Mouse (Mus musculus) embryonic facial prominence, embryonic 12.5 days (tissue): ENCODE results near the gene Cabp4. TPM values are rescaled to one million over a fixed set of nuclear protein-coding genes. Genes with fewer than 3 reads are reported as not detected.

Experiments used
- ATAC-seq: fragments of 200-750 bp; cut with Nextera tagmentation; 2 replicates; pipeline ENCODE4 v1.8.0; 2017; ENCODE audit not compliant: insufficient number of reproducible peaks, insufficient read depth, low FRiP score, low TSS enrichment
- H3K27ac ChIP-seq: fragments of 300-500 bp; sonication (generic); 2 replicates; pipeline ENCODE4 v1.5.1; 2016; ENCODE audit warnings: mild to moderate bottlenecking
- H3K27me3 ChIP-seq: fragments of 300-500 bp; sonication (generic); 2 replicates; pipeline ENCODE4 v1.6.1; 2016; ENCODE audit warnings: mild to moderate bottlenecking, moderate library complexity
- H3K36me3 ChIP-seq: fragments of 300-500 bp; sonication (generic); 2 replicates; pipeline ENCODE4 v1.6.1; 2016; ENCODE audit warnings: mild to moderate bottlenecking
- H3K4me1 ChIP-seq: fragments of 300-500 bp; sonication (generic); 2 replicates; pipeline ENCODE4 v1.6.1; 2016
- H3K4me2 ChIP-seq: fragments of 300-500 bp; sonication (generic); replicated peaks from 2 replicates; pipeline ENCODE4 v1.6.1; 2016; ENCODE audit warnings: mild to moderate bottlenecking, moderate library complexity
- H3K4me3 ChIP-seq: fragments of 300-500 bp; sonication (generic); 2 replicates; pipeline ENCODE4 v1.5.1; 2016; ENCODE audit warnings: mild to moderate bottlenecking
- H3K9ac ChIP-seq: fragments of 300-500 bp; sonication (generic); 2 replicates; pipeline ENCODE4 v1.6.1; 2016; ENCODE audit warnings: mild to moderate bottlenecking, moderate library complexity
- H3K9me3 ChIP-seq: fragments of 300-500 bp; sonication (generic); 2 replicates; pipeline ENCODE4 v1.6.1; 2016; ENCODE audit warnings: mild to moderate bottlenecking, moderate library complexity
- WGBS: fragments of 180-500 bp; shearing (Covaris S2); methylation state at CpG from one replicate; pipeline ENCODE4 v1.1.7; 2016; 5-methylcytosine and 5-hydroxymethylcytosine counted together
- polyA plus RNA-seq: library from polyadenylated mRNA; unstranded; fragments of >200 nt; fragmentation: Nextera tagmentation; extraction: Ambion mirVana; gene quantifications from 2 replicates; pipeline ENCODE4 v1.2.1, GENCODE M21; 2016

The Cabp4 gene
- polyA plus RNA-seq, 1 experiment from 2014 or later, result not detected

DNA sequence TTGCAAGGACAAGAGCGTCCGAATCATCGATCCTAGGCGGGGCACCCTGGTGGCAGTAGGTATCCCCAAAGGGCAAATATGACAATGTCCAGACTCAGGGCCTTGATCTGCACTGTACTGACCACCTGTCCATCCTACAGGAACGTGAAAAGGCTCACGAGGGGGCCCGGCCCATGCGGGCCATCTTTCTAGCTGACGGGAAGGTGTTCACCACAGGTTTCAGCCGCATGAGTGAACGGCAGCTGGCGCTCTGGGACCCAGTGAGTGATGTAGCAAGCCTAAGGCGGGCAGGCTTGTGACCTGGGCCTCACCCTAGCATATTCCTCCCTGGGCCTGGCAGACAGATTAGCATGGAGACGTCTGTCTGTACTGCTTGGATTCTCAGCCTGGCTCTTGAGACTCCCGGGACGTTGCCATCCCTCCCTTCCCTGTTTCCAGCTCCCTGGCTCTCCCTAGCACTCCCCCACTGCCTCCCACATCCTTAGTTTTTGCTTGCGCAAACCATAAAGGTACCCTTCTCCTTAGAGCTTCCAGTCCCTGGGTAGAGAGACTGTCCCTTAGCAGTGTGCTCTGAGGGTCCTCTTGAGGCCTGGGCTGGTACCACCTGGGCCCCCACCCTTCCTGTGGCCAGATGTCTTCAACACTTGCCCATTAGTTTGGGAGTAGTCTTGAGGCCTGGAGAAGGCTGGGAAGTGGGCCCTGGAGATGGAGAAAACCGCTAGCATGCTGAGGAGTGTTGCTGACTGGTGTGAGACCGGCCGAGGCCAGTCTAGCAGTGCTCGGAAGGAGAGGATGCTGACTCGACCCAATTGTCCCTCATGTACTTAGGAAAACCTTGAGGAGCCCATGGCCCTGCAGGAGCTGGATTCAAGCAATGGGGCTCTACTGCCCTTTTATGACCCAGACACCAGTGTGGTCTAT, 7.0 kb upstream of the Cabp4 start:
- Histone ChIP-seq H3K9me3 (0 out of 2 replicates have a peak, but pooled peaks cover under 1% of the 10 kb centered on the region), H3K9ac (no peak overlapping the region), H3K27me3 (no peaks in the 10 kb centered on the region), H3K4me1 (peaks cover 17% of the 10 kb centered on the region), H3K4me2 (no peak overlapping the region), H3K36me3 (peaks cover 36% of the 10 kb centered on the region), H3K4me3 (no peak overlapping the region), H3K27ac (no peak overlapping the region)
- ATAC-seq, result no peak
- 88% methylated on average over 22 of the region's 22 CpGs for WGBS

DNA sequence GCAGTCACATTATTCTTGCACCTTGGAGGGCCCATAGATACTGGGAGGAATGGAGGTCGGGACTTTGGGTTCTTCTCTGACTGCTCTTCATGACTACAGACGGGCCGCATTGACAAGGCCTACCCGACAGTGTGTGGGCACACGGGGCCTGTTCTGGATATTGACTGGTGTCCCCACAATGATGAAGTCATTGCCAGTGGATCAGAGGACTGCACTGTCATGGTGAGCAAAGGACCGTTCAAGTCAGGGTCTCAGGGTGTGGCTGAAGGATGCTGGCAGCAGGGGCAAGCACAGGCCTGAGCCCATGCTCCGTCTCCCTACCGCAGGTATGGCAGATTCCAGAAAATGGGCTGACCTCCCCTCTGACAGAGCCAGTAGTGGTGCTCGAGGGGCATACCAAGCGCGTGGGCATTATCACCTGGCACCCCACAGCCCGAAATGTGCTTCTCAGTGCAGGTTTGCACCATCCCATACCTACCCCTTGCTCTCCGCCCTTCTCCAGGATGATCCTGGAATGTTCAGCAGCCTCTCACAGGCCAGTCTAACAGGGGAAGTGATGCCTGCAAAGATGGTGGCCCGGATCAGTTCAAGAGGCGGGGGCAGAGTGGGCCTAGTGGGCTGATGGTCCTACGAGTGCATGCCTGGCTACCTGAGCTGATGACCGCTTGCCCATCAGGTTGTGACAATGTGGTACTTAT, 6.1 kb upstream of the Cabp4 start:
- peak overlapping the region; percentile 86 for H3K4me3 ChIP-seq
- ATAC-seq, result no peak
- 93% methylated on average over 17 of the region's 17 CpGs for WGBS
- peak overlapping the region; percentile 75; the same call in 1 of the 2 replicates for H3K4me2 ChIP-seq
- 0 out of 2 replicates have a peak, but pooled peaks cover 4% of the 10 kb centered on the region for H3K9me3 ChIP-seq
- H3K4me1 ChIP-seq, result peaks cover 17% of the 10 kb centered on the region
- H3K9ac ChIP-seq, result 0 out of 2 replicates have a peak overlapping the region, but pooled peaks have one; percentile 82
- H3K36me3 ChIP-seq, result peaks cover 33% of the 10 kb centered on the region
- H3K27me3 ChIP-seq, result no peaks in the 10 kb centered on the region
- no peak overlapping the region for H3K27ac ChIP-seq

DNA sequence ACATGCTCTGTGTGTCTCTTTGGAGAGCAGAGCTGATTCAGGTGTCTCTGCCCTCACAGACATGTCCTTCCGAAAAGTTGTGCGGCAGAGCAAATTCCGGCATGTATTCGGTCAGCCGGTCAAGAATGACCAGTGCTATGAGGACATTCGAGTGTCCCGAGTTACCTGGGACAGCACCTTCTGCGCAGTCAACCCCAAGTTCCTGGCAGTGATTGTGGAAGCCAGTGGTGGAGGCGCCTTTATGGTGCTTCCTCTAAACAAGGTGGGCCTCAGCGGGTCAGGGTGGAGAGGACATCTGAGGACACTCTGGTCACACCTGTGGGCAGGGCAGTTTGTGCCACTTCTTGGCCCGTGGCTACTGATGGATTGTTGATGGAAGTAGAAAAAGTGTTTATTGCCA, 5.5 kb upstream of the Cabp4 start:
- Histone ChIP-seq H3K27ac (no peak overlapping the region), H3K4me1 (peaks cover 17% of the 10 kb centered on the region), H3K9ac (peak overlapping the region; percentile 82), H3K4me2 (peak overlapping the region; percentile 75), H3K36me3 (peaks cover 33% of the 10 kb centered on the region), H3K9me3 (0 out of 2 replicates have a peak, but pooled peaks cover 4% of the 10 kb centered on the region), H3K27me3 (no peaks in the 10 kb centered on the region), H3K4me3 (peak overlapping the region; percentile 86)
- ATAC-seq, result no peak
- 90% methylated on average over 11 of the region's 11 CpGs for WGBS

DNA sequence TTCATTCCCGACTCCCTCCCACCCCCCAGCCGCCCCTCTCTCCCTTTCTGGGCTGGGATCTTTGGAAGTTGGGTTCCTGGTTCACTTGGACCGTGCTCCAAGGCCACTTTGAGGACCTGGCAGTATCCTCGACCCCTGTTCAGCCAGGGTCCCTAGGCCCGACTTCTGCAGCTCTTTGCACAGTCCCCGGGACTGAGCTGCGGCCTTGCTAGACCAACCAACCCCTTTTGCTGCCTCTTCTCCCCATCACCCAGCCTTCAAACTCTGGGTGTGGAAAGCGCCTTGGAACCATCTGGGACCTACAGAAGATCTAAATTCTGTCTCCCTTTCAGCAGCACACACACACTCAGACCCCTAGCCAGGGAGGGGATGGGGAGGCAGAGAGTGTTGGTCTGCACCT, 5.0 kb upstream of the Cabp4 start:
- 6% methylated on average over 7 of the region's 8 CpGs for WGBS
- H3K9ac ChIP-seq, result peak overlapping the region; percentile 82
- peak overlapping the region; percentile 86 for H3K4me3 ChIP-seq
- peak overlapping the region; percentile 72 for H3K27ac ChIP-seq
- no peak for ATAC-seq
- peak overlapping the region; percentile 75 for H3K4me2 ChIP-seq
- peaks cover 17% of the 10 kb centered on the region for H3K4me1 ChIP-seq
- 0 out of 2 replicates have a peak, but pooled peaks cover 4% of the 10 kb centered on the region for H3K9me3 ChIP-seq
- H3K36me3 ChIP-seq, result peaks cover 32% of the 10 kb centered on the region
- H3K27me3 ChIP-seq, result no peaks in the 10 kb centered on the region

DNA sequence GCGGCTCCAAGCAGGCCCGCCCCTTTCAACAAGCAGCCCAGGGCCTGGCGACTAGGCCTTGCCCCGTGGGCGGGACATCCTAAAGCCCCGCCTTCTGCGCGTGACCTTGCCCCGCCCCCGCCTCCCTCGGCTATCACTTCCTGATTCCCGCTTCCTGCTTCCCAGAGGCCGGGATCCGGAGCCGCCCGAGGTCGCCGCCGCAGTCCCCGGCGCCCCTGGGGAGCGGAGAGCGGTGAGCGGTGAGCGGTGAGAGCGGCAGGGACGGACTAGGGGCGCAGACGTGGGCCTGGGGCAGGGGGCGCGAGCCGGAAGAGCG, 4.6 kb upstream of the Cabp4 start, which contains the start of gene Coro1b:
Gene Coro1b (plus strand): TSS at position 129 of the 316 bp plus-strand sequence.
- Histone ChIP-seq H3K4me3 (peak within 1 kb of the TSS; percentile 86), H3K4me1 (peaks cover 17% of the 10 kb centered on the region), H3K36me3 (peaks cover 29% of the 10 kb centered on the region), H3K9me3 (0 out of 2 replicates have a peak, but pooled peaks cover 4% of the 10 kb centered on the region), H3K4me2 (peak within 1 kb of the TSS; percentile 75), H3K27ac (peak within 1 kb of the TSS; percentile 72), H3K27me3 (no peaks in the 10 kb centered on the region), H3K9ac (peak within 1 kb of the TSS; percentile 82)
- peak; percentile 92; the same call in 1 of the 2 replicates for ATAC-seq
- under 1% methylated on average over 33 of the region's 33 CpGs for WGBS

DNA sequence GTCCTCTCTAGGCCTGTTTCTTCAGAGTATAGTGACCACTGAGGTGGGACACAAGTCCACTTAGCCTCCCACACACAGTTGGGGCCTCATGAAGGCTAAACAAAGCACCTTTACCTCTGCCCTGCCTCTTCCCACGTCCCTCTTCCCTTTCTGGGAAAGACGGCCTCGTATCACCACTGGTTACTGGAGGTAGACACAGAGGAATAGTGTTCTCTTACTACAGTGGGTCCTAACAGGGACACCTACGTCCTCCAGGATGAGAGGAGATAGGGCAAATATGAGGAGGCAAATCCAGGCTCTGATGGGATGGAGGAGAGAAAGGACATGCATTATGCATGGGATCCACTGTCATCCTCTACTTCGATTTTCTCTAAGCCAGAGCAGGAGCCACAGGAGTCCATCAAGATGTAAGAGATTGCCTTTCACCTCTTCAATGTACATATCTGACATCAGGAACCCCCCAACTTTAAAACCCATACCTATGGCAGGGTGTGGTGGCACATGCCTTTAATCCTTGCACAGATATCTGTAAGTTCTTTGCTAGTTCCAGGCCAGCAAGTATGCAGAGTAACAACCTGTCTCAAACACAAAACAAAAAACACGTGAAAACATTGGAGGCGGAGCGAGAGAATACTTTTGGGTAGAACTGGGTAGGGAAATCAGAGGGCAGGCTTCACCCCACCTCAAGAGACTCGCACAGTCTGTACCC, 4.1 kb upstream of the Cabp4 start:
- Histone ChIP-seq H3K27ac (no peak overlapping the region), H3K4me3 (peak overlapping the region; percentile 86), H3K9me3 (0 out of 2 replicates have a peak, but pooled peaks cover 4% of the 10 kb centered on the region), H3K36me3 (peaks cover 23% of the 10 kb centered on the region), H3K9ac (peak overlapping the region; percentile 82), H3K4me2 (peak overlapping the region; percentile 75), H3K4me1 (peaks cover 17% of the 10 kb centered on the region), H3K27me3 (no peaks in the 10 kb centered on the region)
- 36% methylated on average over 9 of the region's 9 CpGs for WGBS
- no peak; the same call in 1 of the 2 replicates for ATAC-seq

DNA sequence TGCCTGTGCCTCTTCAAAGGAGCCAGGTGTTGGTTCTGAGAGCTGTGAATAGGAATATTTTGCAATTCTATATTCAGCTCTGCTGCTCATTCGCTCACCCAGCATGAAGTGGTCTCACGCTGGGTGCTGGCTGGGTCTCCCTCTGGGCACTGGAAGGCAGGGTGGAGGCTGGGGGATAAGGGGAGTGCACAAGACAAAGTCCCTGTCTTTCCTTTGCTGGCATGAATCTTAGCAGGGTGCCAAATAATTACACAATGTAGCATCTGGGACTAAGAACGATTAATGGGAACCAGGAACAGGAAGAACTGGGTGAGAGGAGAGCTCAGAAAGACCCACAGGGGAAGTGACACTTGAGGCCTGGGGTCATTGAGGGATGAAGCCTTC, 3.2 kb upstream of the Cabp4 start:
- Histone ChIP-seq H3K4me3 (no peak overlapping the region), H3K27me3 (no peaks in the 10 kb centered on the region), H3K4me1 (peaks cover 17% of the 10 kb centered on the region), H3K9ac (no peak overlapping the region), H3K9me3 (0 out of 2 replicates have a peak, but pooled peaks cover 4% of the 10 kb centered on the region), H3K27ac (no peak overlapping the region; the same call in 1 of the 2 replicates), H3K36me3 (peaks cover 22% of the 10 kb centered on the region), H3K4me2 (no peak overlapping the region)
- no peak for ATAC-seq
- WGBS, result 44% methylated on average over 3 of the region's 3 CpGs

DNA sequence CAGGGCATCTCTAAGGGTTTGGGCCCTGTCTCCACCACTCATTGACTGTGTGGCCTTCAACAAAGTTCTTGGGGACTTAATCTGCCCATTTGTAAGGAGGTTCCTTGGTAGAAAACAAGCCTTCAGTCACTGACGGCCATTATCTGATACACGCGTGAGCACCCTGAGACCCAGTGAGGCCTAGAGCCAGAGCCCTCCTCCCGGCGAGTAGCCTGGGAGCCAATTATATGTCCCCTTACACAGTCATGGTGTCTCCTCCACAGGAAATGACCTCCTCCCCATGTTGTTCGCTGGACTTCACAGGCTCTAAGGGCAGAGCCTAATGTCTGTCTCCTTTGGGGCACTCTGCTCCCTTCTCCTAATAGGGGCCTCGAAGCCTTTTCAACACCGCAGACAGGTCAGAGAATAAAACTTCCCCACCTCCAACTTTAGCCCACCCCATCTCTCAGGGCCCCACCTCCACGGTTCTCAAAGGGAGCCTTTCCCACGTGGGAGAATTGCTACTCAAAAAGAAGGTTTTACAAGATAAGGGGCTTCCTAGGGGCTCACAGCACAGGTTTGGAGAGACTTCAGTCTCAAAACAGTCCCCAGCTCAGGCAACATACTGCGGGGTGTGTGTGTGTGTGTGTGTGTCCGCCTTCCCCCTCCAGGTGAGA, 2.7 kb upstream of the Cabp4 start:
- WGBS, result 68% methylated on average over 12 of the region's 12 CpGs
- H3K36me3 ChIP-seq, result peaks cover 18% of the 10 kb centered on the region
- H3K27me3 ChIP-seq, result no peaks in the 10 kb centered on the region
- H3K4me1 ChIP-seq, result peaks cover 17% of the 10 kb centered on the region
- H3K27ac ChIP-seq, result no peak overlapping the region; the same call in 1 of the 2 replicates
- no peak for ATAC-seq
- H3K9me3 ChIP-seq, result 0 out of 2 replicates have a peak, but pooled peaks cover 4% of the 10 kb centered on the region
- H3K4me3 ChIP-seq, result no peak overlapping the region
- no peak overlapping the region for H3K9ac ChIP-seq
- no peak overlapping the region for H3K4me2 ChIP-seq

DNA sequence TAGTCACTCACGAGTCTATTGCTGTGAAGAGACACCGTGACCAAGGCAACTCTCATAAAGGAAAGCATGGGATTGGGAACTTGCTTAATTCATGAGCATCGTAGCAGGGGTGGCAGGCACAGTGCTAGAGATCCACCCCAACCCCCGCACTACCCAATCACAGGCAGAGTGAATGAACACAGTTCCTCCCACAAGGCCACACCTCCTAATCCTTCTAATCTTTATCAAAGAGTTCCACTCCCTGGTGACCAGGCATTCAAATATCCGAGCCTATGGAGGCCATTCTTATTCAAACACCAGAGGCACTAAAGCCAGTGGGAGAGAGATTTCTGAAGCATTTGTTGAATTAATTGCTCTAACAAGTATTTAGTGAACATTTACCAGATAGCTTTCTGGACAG, 2.1 kb upstream of the Cabp4 start:
- ATAC-seq, result no peak
- WGBS, result 88% methylated on average over 5 of the region's 5 CpGs
- 0 out of 2 replicates have a peak, but pooled peaks cover 4% of the 10 kb centered on the region for H3K9me3 ChIP-seq

DNA sequence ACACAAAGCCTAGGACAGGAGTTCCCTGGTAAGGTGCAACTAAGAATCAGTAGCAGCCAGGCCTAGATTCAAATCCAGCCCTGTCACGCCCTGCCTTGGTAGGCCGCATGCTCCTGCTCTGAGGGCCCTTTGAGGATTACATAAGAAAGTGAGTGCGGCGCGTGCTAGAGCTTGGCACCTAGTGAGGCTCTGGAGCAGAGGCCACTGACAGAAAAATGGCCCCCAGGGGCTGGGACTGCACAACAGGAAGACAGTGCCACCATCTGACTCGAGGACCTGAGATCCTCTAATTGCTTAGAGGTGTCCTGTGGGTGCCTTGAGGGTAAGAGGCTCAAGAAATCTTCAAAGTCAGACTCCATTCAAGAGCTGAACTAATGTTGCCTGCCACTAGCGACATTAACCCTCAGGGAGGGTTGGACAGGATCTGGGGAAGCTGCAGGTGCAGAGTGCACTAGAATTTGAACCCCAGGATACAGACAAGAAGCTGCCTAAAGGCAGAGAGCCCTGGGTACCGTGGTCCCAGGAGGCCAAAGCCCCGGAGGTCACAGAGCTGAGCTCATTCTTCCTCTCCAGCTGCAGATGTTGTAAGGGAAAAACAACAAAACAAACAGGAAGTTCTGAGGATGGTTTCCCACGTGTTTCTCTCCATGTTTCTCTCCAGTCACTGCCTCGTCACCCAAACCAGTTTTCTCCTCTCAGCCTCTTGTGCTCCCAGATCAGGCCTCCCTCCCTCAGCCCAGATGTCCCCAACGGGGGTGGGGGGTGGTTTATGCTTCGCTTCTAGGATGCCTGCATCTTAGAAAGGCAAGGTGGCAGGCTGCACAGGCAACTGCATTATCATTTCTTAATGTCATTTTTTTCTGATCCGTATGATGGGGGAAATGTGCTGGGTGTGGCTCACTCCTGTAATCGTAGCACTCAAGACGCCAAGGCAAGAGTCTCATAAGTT, 991 bp upstream of the Cabp4 start:
- Histone ChIP-seq H3K4me1 (peaks cover 17% of the 10 kb centered on the region), H3K9ac (no peak overlapping the region), H3K4me3 (no peak overlapping the region), H3K4me2 (no peak overlapping the region), H3K36me3 (peaks cover 1% of the 10 kb centered on the region; the same call in 1 of the 2 replicates), H3K9me3 (0 out of 2 replicates have a peak, but pooled peaks cover 4% of the 10 kb centered on the region), H3K27me3 (no peaks in the 10 kb centered on the region), H3K27ac (no peak overlapping the region)
- WGBS, result 77% methylated on average over 16 of the region's 16 CpGs
- ATAC-seq, result no peak

More for the DNA sequence above, 2.1 kb upstream of the Cabp4 start:
- peaks cover 17% of the 10 kb centered on the region for H3K4me1 ChIP-seq
- H3K27me3 ChIP-seq, result no peaks in the 10 kb centered on the region
- H3K27ac ChIP-seq, result no peak overlapping the region
- H3K9ac ChIP-seq, result no peak overlapping the region
- no peak overlapping the region for H3K4me3 ChIP-seq
- peaks cover 12% of the 10 kb centered on the region for H3K36me3 ChIP-seq
- H3K4me2 ChIP-seq, result no peak overlapping the region
